Mouse (Mus musculus): Measurements from ENCODE around the gene Etl4. TPM values are rescaled to one million over a fixed set of nuclear protein-coding genes. Genes with fewer than 3 reads are reported as not detected.
A peak's percentile ranks its signal among the peaks of the same experiment; 100 is the strongest.

Gene Etl4
- total RNA-seq, 2 experiments from 2014 or later = 59.9 to 60.0 TPM

GRCm38 (mm10) chr2:20555706-20556105 is 646.1 kb downstream of the Etl4 start:
- DNase-seq (ENCODE audit: low spot score in 2 of 2) = no peak

- DNase-seq (ENCODE audit: low spot score in 2 of 2) = no peak
Measured at GRCm38 (mm10) chr2:20559083-20559482, 649.5 kb downstream of the Etl4 start.

DNA sequence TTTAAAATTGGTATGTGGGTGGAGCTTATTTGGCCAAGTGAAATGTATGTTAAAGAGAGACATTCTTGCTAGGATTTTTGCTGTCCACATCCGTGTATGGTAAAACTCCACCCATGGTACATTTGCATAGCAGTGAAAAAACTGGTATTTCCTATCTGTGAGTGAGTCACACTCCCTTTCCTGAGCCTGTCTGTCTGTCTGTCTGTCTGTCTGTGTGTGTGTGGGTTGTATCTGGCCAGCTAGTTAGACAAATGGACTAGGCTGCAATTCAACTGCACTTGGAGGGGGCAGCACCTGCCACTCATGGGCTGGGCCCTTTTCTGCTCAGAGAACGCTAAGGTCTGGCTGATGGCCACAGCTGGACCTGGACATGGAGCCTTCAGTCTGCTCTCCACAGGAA is 650.1 kb downstream of the Etl4 start:
- no peak for DNase-seq (ENCODE audit: low spot score in 2 of 2)

DNA sequence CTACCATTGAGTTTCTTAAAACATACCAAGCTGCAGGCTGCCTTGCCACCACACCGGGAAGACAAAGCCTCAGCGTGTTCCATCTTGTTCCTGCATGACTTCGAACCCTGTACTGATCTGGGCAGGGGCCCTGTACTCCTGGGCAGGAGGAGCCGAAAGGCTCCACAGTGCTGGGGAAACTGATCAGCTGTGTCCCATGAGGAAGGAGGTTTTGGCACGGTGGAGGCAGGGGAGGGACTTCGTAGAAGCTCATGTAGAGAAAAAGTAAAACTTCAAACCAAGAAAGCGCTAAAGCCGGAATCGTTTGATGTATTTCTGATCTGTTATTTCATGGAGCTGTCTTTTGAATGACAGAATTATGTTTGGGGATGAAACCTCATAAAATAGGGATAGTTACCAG is 651.0 kb downstream of the Etl4 start:
- DNase-seq (ENCODE audit: low spot score in 2 of 2) = no peak

DNA sequence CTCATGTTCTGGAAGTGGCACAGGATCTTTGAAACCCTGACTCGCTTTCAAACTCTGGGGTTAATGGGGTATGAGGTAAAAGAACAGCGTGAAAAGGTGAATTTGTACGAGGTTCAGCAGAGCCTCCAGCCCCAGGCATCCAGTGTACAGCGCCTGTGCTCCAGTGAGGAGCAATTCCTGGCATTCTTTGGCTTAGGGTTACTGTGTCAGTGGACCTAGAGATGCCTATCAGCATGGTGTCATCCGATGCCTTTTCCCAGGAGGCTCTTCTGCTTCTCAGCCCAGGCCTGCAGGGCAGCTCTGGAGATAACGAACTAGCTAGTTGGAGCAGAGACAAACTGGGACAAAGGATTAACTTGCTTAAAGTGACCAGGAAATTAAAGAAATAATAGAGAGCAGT is 653.5 kb downstream of the Etl4 start:
- DNase-seq (ENCODE audit: low spot score in 2 of 2) = no peak

DNA sequence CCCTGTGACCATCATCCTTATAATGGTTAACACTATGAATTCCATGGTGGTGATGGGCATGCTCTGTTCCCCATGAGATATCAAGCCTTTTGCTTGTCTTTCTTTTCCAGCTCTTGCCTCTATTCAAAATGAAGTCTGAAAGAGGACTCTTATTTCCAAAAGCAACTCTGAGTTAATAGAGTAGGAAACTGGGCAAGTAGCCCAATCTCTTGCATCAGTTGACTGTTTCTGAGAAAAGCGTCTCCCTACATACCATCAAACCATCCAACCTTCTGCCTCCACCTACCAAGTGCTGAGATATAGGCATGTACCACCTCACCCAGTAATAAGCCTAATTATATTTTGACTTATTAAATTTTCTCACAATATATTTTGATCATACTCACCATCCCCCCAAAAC is 658.9 kb downstream of the Etl4 start:
- no peak for DNase-seq (ENCODE audit: low spot score in 2 of 2)

DNA sequence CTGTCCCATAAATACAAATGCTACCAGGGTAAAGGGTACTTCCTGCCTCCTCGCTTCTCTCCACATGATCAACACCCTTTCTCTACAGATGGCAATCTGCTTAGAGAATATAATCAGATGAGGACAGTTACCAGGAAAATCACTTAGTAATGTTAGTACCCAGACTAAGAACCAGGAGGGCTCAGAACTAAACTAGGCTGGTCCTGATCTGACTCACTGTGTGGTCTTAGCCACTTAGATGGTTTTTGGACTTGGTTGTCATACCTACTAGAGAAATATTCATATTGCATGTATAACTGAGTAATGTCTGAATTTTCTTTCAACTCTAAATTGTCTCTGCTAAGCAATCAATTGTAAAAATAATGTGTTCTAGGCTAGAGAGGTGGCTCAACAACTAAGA is 662.4 kb downstream of the Etl4 start:
- DNase-seq (ENCODE audit: low spot score in 2 of 2) = no peak

DNA sequence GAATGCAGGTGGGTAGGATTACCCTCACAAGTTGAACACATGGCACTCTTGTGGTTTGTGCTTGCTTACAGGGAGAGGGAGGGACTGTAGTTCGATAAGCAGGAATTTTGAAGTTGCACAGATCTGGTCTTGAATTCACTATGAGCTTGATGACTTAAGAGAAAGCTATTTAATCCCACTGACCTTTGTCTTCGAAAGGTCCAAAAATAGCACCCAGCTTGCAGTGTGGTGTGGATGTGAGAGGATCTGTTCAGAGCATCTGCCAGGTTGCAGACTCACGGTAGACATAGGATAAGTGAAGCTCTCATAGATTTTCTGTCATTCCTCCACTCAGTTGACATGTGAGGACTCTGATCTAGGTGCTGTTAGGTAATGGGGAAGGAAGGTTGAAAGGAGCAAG is 670.8 kb downstream of the Etl4 start:
- DNase-seq (ENCODE audit: low spot score in 2 of 2) = no peak

- no peak for DNase-seq (ENCODE audit: low spot score in 2 of 2)
Measured at GRCm38 (mm10) chr2:20583032-20583431, 673.5 kb downstream of the Etl4 start.

- DNase-seq (ENCODE audit: low spot score in 2 of 2) = no peak
Measured at GRCm38 (mm10) chr2:20583562-20584153, 674.1 kb downstream of the Etl4 start.

DNA sequence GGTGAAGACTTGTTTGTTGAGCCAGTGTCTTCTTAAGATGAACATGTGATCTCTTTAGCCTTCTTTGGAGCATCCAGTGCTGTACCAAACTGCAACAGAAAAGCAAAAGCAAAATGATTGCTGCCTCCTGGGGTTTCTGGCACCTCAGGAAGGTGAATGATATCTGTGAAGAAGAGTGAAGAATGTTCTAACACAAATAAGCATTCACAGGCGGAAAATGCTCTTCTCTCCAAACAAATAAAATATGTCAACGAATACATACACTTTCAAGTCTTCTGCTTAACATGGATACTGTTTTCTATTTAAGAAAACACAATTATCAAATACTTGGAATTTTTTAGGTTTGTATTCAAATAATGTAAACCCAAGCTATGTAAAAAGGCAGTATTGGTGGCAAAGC is 678.3 kb downstream of the Etl4 start:
- no peak for DNase-seq (ENCODE audit: low spot score in 2 of 2)

GRCm38 (mm10) chr2:20588631-20589030 is 679.1 kb downstream of the Etl4 start:
- DNase-seq (ENCODE audit: low spot score in 2 of 2) = no peak

- no peak for DNase-seq (ENCODE audit: low spot score in 2 of 2)
Measured at GRCm38 (mm10) chr2:20594129-20594528, 684.5 kb downstream of the Etl4 start.

GRCm38 (mm10) chr2:20595000-20595399 is 685.4 kb downstream of the Etl4 start:
- no peak for DNase-seq (ENCODE audit: low spot score in 2 of 2)

DNA sequence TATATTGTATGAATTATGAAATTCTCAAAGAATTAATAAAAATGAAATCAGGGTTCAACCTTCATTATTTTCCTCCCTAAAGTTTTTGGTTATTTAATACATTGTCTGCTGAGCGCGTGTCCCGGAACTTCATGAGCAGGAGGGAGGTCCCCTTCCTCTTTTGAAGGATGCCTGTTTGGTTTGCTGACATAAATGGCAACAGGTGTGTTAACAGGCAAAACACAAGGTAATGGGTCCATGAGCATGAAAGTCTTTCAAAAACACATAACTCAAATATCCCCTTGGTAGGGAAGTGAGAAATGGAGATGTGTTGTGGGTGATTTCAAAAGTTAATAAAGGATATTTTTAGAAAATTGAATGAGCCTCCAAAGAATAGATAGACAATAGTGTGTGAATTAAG is 687.0 kb downstream of the Etl4 start:
- DNase-seq (ENCODE audit: low spot score in 2 of 2) = no peak

GRCm38 (mm10) chr2:20597193-20597592 is 687.6 kb downstream of the Etl4 start:
- no peak for DNase-seq (ENCODE audit: low spot score in 2 of 2)

DNA sequence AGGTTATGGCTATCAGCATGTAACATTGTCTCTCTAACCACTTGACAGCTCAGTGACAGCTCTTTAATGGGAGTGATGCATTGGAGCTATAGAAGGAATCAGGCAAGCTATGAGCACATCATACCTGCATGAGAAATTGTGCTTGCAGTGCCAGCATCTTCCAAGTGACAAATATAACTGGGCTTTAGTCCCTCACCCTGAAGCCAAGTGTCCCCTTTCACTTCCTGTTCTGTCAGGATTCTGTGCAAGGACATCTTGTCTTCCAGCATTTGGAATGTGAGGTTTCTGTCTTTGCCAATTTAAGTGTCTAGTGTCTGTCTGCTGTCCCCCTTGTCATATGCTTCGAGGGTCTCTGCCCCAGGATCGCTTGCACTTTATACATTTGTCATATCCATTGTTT is 693.1 kb downstream of the Etl4 start:
- DNase-seq (ENCODE audit: low spot score in 2 of 2) = no peak

DNA sequence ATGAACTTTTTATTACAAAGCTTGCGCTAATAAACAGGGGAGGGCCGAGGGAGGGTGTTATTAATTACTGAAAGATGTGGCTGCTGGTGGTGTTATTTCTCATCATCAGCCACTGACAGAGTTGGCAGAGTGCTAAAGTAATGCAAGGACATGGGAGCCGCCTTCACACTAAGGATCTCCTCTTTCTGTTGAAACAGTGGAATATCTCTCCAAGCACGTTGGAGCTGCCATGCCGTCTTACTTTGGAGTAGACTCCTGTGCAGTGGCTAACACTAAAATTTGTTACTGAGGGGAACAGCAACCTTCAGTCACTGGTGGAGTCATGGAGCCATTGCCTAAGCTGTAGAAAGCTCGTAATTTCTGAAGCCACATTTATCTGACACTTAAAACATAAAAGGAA is 694.0 kb downstream of the Etl4 start:
- DNase-seq (ENCODE audit: low spot score in 2 of 2) = no peak

- DNase-seq (ENCODE audit: low spot score in 2 of 2) = no peak
Measured at GRCm38 (mm10) chr2:20603991-20604390, 694.4 kb downstream of the Etl4 start.

DNA sequence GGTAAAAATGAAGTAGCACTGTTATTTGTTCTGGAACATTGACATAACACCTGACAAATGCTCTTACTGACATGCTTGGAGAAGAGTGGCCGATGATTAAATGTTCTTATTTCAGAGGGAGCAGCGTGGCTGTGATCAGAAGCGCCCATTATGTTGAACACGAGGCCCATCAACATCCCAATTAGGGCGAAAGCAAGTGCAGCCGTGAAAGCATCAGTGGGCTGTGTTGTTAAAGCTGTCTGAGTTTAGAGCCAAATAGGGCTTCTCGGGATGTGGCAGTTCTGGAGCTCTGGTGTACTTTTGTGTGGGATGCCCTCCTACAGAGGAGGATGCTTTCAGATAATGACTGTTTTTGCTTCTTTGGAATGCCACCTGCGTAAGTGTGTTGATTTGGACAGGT is 699.6 kb downstream of the Etl4 start:
- DNase-seq (ENCODE audit: low spot score in 2 of 2) = peak; percentile 10 to 11

DNA sequence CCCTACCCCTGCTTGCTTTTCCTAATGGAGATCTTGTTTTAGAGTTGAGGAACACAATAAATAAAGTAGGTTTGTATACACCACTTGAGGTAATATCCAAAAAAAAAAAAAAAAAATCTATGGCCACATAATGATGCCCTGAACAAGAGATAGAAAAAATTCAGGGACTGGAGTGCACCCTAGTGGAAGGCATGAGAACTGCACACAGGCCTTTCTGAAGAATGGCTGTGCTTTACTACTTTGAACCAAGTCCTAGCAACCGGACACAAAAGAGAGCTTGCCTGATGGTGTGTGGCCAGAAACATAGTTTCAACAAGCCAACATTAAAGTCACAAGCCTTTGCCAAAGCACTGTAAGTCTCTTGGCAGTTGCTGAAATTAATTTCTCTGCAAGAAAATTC is 706.4 kb downstream of the Etl4 start:
- peak; percentile 35 to 51 for DNase-seq (ENCODE audit: low spot score in 2 of 2)

- no peak for DNase-seq (ENCODE audit: low spot score in 2 of 2)
Measured at GRCm38 (mm10) chr2:20618396-20618795, 708.8 kb downstream of the Etl4 start.

DNA sequence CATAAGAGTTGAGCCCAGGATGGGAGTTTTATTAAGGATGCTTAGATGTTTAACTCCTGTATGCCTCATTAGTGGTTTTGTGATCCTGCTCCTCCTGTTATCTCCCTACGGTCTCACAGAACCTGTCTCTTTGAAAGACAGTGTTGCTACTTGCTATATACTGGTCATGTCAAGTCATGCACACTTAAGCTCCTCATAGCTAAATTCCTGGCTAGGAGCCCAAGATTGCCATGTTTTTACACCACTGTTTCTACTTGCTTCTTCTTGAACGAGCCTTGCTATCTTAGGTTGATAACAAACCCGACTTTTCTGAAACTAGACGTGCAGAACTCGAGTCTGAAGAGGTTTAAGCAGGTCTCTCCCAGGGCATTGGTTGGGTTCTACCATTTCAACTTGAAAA is 710.3 kb downstream of the Etl4 start:
- no peak for DNase-seq (ENCODE audit: low spot score in 2 of 2)

DNA sequence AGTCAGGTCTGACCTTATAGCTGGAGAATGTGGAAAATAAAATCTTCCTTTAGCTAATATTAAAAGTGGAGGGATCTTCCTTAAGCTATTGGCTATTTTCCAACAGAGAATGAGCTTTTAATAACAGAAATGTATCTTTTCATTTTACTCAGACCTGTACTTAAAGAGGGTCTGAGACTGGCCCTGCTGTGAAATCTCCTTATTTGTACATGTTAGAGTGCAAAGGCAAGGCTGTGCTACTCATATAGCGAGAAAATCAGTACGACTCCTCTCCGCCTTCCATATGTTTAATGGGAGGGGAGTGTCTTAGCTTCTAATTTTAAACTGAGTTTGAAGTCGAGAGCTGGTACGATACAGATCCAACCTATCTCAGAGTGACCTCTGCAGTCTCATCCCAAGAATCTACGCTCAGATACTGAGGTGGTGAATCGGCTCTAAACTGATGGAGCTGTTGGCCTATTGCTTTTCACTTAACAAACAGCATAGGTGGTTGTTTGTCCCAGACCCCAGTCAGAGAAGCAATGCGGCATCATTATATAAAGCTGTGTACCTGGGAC is 719.7 kb downstream of the Etl4 start:
- DNase-seq (ENCODE audit: low spot score in 2 of 2) = no peak

All from layer of hippocampus, postnatal 10 days (tissue).